Mouse (Mus musculus) WW6 (cell line): ENCODE measurements around the gene Eif4enif1.

ENCODE experiments used
- DNase-seq: peaks from one replicate; pipeline ENCODE4 v3.0.0-alpha.2; 2013; ENCODE audit warnings: low read depth, low spot score

The Eif4enif1 gene

DNA sequence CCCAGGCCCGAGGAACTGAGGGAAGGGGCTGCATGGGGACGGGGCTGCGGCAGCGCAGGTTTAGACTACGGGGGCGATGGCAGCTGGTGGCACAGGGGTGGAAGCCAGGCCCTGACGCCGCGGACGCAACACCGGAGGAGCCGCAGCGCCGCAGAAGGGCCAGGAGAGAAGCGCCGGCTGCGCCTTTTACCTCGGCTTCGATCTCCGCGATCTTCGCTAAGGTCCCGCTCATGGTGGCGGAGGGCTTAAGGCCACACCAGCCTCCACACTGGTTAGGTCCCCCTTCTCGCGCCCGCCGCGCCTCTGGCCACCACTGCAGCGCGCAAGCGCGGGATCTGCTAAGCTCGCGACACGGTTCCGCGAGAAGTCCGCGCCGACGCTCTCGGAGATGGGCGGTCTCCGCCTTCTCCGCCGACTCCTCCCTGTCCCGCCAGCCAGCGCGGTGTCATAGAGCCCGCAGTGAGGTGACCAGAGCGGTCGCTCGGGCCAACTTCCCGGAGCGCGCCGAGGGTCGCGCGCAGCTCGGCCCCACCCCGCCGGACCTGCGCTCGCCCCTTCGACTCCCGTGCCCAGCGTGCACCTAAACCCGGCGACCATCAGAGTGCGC is 64.0 kb downstream of the Eif4enif1 start, which contains the start of gene Drg1:
Gene Drg1, minus strand, starts transcription at position 337 of the 607 bp plus-strand sequence.
- peak; percentile 97 for DNase-seq

- no peak for DNase-seq
Observed at GRCm38 (mm10) chr11:3267133-3267532, 64.9 kb downstream of the Eif4enif1 start.

- no peak for DNase-seq
Observed at GRCm38 (mm10) chr11:3269241-3269640, 67.0 kb downstream of the Eif4enif1 start.

DNA sequence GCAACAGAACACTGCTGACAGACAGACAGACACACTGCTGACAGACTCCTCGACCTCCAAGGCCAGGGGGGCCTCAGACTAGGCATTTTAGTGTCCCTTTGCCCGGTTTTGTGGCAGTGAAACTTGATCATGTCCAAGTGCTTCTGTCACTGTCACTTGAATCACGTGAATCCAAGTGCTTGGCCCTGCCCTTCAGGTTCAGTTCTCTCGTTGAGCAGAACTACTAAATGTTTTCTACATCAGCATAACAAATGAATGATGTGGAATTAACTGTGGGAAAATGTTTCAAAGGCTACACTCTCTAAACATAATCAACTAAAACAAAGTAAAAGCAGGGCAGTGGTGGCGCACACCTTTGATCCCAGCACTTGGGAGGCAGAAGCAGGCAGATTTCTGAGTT is 76.2 kb downstream of the Eif4enif1 start:
- DNase-seq = no peak

DNA sequence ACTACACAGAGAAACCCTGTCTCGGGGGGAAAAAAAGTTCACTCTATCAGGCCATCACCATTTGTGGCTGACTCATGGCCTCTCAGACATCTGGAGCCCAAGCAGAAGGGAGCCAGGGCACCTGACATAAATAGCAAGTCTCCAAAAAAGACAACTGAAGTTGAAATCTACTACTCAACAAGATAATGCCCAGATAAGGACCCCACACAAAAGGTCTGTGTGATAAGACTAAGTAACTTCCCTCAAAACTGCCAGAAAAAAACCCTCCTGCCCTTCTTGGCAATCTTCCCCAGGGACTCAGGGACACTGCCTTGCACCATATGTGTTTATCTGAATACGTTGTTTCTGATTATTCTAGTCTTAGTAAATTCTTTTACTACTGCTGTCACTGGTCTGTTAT is 77.5 kb downstream of the Eif4enif1 start:
- no peak for DNase-seq

DNA sequence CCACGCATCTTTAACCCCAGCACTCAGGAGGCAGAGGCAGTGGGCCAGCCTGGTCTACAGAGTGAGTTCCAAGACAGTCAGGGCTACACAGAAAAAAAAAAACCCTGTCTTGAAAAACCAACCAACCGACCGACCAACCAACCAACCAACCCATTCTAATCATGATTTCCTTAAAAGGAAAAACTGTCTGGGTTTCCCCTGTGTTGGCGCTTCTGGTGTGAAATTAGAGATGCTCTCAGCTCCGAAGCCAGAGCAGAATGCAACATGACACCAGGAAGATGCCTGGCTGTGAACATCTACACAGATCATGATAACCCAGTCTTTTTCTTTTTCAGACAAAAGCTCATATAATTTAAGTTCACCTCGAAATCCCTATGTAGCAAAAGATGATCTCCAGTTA is 80.7 kb downstream of the Eif4enif1 start:
- DNase-seq = no peak

DNA sequence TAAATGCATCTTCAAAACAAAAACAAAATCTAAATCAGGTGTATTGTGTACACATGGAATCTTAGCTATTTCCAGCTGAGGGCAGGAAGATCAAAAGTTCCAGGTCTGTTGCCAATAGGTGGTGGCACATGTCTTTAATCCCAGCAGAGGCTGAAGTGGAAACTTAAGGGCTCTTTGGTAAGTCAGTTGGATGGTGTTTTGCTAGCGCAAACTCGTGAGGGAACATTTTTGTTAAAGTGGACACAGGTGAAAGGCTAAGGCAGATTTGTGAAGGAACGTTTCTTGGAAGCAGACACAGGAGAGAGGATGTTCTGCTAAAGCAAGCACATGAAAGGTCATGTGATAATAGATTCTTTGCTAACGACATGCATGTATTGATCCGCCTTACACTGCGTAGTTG is 81.5 kb downstream of the Eif4enif1 start:
- DNase-seq = no peak

DNA sequence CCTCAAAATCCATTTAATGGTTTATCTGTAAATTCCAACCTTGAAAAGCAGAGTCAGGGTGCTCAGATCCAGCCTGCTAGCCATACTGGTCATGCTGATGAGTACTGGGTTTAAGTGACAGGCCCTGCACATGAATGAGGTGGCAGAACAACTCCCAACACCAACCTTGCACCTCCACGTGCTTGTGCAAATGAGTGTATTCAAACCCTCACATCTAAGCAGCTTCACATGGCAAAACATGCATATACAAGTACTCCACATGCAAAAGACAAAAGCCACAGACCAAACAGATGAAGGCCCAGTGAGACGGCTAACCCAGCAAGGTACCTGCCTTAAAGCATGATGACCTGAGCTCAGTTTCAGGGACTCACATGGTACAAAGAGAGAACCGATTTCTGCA is 83.7 kb downstream of the Eif4enif1 start:
- DNase-seq = no peak

DNA sequence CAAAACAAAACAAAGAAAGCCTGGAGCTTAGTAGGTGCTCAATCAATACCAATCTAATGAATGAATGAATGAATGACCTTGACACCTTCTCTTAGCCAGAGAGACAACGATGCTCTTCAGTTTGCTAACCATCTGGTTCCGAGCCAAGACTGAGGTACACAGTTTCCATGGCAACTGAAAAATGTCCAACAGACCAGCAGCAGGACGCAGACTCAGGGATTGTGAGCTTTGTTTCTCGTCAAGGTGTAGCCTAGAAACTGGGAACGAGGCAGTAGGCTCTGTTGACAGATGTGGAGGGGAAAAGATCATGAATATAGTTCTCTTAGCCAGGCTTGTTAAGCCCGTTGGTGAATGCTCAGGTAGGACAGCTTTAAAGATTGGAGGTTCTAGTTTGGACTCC is 84.9 kb downstream of the Eif4enif1 start:
- DNase-seq = no peak

GRCm38 (mm10) chr11:3287921-3288320 is 85.7 kb downstream of the Eif4enif1 start:
- DNase-seq = no peak

- DNase-seq = peak; percentile 65
Observed at GRCm38 (mm10) chr11:3288521-3289301, 86.5 kb downstream of the Eif4enif1 start, which contains the start of gene Patz1. Gene Patz1, plus strand, starts transcription at chr11:3288874.

GRCm38 (mm10) chr11:3289302-3289802 is 87.2 kb downstream of the Eif4enif1 start:
- peak; percentile 58 for DNase-seq

DNA sequence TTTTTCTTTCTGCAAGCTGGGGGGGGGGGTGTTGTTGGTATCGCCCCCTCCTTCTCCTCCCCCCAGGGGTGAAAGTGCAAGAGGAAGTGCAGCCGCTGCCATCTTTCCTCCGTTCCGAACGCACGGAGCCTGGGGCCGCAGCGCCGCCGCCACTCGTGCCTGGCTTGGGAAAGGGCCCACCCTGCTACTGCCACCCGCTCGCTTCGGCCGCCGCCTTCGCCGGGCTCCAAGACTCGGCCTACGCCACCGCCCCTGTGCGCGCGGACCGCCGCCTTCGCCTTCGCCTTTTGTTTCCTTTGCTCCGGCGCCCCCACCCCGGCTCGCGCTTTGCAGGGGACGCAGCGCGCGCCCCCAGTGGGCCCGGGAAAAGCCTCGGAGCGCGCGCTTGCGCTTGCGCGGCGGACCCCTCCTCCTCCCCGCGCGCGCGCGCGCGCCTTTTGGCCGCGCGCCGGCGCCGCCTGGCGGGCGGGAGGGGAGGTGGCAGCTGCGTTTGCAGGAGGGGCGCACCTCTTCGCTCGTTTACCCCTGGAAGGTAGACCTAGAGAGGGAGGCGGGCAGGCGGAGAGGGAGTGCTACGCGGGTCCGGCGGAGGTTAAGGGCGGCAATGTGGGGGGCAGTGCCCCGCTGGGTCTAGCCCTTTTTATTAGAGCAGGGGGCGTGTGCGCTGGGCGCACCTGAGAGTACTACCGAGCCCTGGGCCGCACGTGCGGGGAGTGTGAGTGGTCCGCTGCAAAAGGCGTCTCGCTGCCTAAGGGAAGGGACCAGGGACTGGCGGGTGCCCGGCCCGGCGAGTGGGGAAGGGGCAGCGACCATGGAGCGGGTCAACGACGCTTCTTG is 87.8 kb downstream of the Eif4enif1 start:
- peak; percentile 83 for DNase-seq

- DNase-seq = no peak
Observed at GRCm38 (mm10) chr11:3290640-3291310, 88.6 kb downstream of the Eif4enif1 start.

DNA sequence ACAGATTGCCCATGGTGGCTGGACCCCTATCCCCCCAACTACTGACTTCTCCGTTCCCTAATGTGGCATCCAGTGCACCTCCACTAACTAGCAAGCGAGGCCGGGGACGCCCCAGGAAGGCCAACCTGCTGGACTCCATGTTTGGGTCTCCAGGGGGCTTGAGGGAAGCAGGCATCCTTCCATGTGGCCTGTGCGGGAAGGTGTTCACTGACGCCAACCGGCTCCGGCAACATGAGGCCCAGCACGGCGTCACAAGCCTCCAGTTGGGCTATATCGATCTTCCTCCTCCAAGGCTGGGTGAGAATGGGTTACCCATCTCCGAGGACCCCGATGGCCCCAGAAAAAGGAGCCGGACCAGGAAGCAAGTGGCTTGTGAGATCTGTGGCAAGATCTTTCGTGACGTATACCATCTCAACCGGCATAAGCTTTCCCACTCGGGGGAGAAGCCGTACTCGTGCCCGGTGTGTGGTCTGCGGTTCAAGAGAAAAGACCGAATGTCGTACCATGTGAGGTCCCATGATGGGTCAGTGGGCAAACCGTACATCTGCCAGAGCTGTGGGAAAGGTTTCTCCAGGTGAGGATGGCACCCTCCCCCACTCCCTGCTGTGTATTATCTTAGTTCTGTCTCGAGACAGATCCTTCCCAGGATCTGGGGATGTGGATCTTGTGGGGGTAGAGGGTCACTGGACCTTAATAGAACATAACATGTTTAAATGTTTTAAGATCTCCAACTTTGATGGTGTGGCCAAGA is 89.3 kb downstream of the Eif4enif1 start:
- no peak for DNase-seq

DNA sequence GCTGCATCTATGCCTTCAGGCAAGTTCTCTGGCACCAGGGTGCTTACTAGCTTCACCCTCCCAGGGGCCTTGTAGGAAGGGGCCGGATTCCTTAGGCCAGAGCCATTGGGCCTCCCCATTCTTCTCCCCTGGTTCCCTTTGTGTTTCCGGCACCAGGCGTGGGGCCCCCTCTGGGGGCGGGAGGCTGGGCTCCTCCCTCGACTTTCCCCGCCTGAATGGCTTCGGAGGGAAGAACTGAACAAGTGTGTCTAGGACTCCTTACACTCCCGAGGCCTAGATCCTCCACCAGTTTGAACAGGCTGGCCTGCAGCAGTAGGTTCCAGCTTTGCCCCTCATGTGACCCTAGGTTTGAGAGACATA is 89.8 kb downstream of the Eif4enif1 start:
- peak; percentile 52 for DNase-seq

DNA sequence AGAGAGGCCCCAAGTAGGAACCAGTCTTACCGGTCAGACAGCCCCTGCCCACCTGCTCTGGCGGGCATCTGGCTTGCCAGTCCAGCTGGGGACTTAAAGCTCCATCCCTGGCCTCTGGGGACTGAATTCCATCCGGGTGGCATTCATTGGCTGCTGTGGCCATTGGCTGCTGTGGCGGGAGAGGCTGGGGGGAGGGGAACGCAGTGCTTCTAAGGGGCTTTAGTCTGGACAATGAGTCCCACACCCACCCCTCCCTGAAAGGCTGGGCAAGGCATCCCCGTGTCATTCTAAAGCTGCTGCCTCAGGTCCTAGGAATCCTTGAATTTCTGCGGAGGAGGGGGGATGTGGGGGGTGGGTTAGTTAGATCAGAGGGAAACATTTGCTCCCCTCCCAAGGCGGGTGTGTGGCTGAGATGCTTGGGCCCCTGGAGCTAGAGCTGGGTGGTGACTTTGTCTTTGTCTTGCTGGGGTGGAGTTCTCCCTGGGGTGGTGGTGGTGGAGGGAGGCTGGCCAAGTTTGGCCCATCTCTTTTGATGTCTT is 90.6 kb downstream of the Eif4enif1 start:
- peak; percentile 89 for DNase-seq

- no peak for DNase-seq
Observed at GRCm38 (mm10) chr11:3293361-3293760, 91.2 kb downstream of the Eif4enif1 start.
